Mouse (Mus musculus) neural tube, embryonic 14.5 days (tissue): Measurements from ENCODE around the gene Mef2c. TPM values are rescaled to one million over a fixed set of nuclear protein-coding genes. Genes with fewer than 3 reads are reported as not detected.

ENCODE experiments used
- ATAC-seq: fragments of 200-750 bp; cut with Nextera tagmentation; 2 replicates; pipeline ENCODE4 v1.8.0; 2017; ENCODE audit warnings: low read depth, mild to moderate bottlenecking, moderate TSS enrichment, moderate library complexity
- H3K27ac ChIP-seq: fragments of 300-500 bp; sonication (generic); 2 replicates; pipeline ENCODE4 v1.5.1; 2014; ENCODE audit warnings: low read depth, mild to moderate bottlenecking, control low read depth, low read length, moderate library complexity, mixed read lengths
- H3K27me3 ChIP-seq: fragments of 300-500 bp; sonication (generic); 2 replicates; pipeline ENCODE4 v1.6.1; 2014; ENCODE audit warnings: low read length; ENCODE audit not compliant: control insufficient read depth, insufficient read depth
- H3K36me3 ChIP-seq: fragments of 300-500 bp; sonication (generic); 2 replicates; pipeline ENCODE4 v1.6.1; 2014; ENCODE audit warnings: low read length, mixed read lengths; ENCODE audit not compliant: control insufficient read depth, insufficient read depth
- H3K4me1 ChIP-seq: fragments of 300-500 bp; sonication (generic); 2 replicates; pipeline ENCODE4 v1.6.1; 2014; ENCODE audit warnings: low read length; ENCODE audit not compliant: control insufficient read depth, insufficient read depth
- H3K4me2 ChIP-seq: fragments of 300-500 bp; sonication (generic); 2 replicates; pipeline ENCODE4 v1.6.1; 2014; ENCODE audit warnings: mild to moderate bottlenecking, low read depth, low read length, control low read depth
- H3K4me3 ChIP-seq: fragments of 300-500 bp; sonication (generic); 2 replicates; pipeline ENCODE4 v1.5.1; 2014; ENCODE audit warnings: low read depth, low read length, control low read depth, mixed read lengths
- H3K9ac ChIP-seq: fragments of 300-500 bp; sonication (generic); replicated peaks from 2 replicates; pipeline ENCODE4 v1.6.1; 2014; ENCODE audit warnings: low read depth, mild to moderate bottlenecking, control low read depth, low read length, mixed read lengths
- H3K9me3 ChIP-seq: fragments of 300-500 bp; sonication (generic); 2 replicates; pipeline ENCODE4 v1.6.1; 2016; ENCODE audit warnings: low read length; ENCODE audit not compliant: control insufficient read depth
- WGBS: fragments of 180-500 bp; shearing (Covaris S2); extraction: QIAGEN DNeasy Blood & Tissue Kit; methylation state at CpG from one replicate; pipeline ENCODE4 v1.1.7; 2014; 5-methylcytosine and 5-hydroxymethylcytosine counted together
- polyA plus RNA-seq: library from polyadenylated mRNA; unstranded; fragments of >200 nt; fragmentation: Nextera tagmentation; extraction: Ambion mirVana; gene quantifications from 2 replicates; pipeline ENCODE4 v1.2.1, GENCODE M21; 2014

The Mef2c gene
- polyA plus RNA-seq, 1 experiment from 2014 or later, result 32.4 TPM

DNA sequence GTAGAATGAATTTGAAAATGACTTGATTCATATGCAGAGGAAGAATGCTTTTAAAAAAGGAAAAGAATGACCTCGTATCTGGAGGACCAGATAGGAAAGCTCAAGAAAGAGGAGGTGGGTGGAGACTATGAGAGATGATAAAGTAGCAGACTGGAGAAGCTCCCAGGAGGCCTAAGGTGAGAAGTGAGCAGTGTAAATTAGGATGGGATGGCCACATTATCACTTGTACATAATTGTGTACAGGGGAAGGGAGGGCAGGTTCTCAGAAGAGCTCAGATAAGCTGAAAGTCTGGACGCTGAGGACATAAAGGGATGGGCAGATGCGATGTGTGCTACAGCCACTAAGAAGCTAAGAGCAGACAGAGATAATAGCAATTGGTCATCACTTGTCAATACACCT lies 124.3 kb downstream of the Mef2c start:
- Histone ChIP-seq H3K9ac (no peak overlapping the region), H3K9me3 (no peaks in the 10 kb centered on the region), H3K4me2 (no peak overlapping the region), H3K4me3 (no peak overlapping the region), H3K27ac (no peak overlapping the region), H3K4me1 (no peaks in the 10 kb centered on the region), H3K36me3 (no peaks in the 10 kb centered on the region), H3K27me3 (no peaks in the 10 kb centered on the region)
- no peak for ATAC-seq
- 90% methylated on average over 3 of the region's 3 CpGs for WGBS

GRCm38 (mm10) chr13:83633155-83633554 lies 129.3 kb downstream of the Mef2c start:
- no peak overlapping the region for H3K27ac ChIP-seq
- no peak for ATAC-seq
- H3K36me3 ChIP-seq, result no peaks in the 10 kb centered on the region
- no peaks in the 10 kb centered on the region for H3K27me3 ChIP-seq
- 89% methylated on average over 5 of the region's 5 CpGs for WGBS
- H3K4me3 ChIP-seq, result no peak overlapping the region
- no peak overlapping the region for H3K4me2 ChIP-seq
- no peaks in the 10 kb centered on the region for H3K4me1 ChIP-seq
- no peaks in the 10 kb centered on the region for H3K9me3 ChIP-seq
- no peak overlapping the region for H3K9ac ChIP-seq

GRCm38 (mm10) chr13:83635218-83635617 lies 131.4 kb downstream of the Mef2c start:
- Histone ChIP-seq H3K36me3 (no peaks in the 10 kb centered on the region), H3K4me3 (no peak overlapping the region), H3K27ac (no peak overlapping the region), H3K9ac (no peak overlapping the region), H3K27me3 (no peaks in the 10 kb centered on the region), H3K4me1 (no peaks in the 10 kb centered on the region), H3K4me2 (no peak overlapping the region), H3K9me3 (no peaks in the 10 kb centered on the region)
- WGBS, result 27% methylated on average over 7 of the region's 7 CpGs
- no peak for ATAC-seq

DNA sequence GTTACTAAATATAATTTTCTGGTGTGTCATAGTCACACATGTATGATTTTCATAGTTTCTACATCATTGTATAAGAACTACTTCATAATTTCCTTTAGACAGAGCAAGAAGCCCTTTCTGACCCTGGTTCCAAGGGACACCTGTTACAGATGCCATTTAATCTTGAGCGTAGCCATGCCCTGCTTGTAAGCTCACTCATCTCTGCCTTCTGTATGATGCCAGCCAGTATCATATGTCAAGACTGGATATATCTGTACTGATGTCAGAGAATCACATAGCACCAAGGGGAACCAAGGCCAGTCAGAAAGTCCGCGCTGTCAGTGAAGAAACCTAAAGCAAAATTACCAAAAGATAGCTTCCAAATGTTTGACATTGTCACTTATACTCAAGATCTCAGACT lies 133.8 kb downstream of the Mef2c start:
- ATAC-seq, result no peak
- Histone ChIP-seq H3K27ac (no peak overlapping the region), H3K36me3 (no peaks in the 10 kb centered on the region), H3K4me2 (no peak overlapping the region), H3K9me3 (no peaks in the 10 kb centered on the region), H3K4me3 (no peak overlapping the region), H3K27me3 (no peaks in the 10 kb centered on the region), H3K4me1 (no peaks in the 10 kb centered on the region), H3K9ac (no peak overlapping the region)
- 96% methylated on average over 3 of the region's 3 CpGs for WGBS

GRCm38 (mm10) chr13:83638735-83639134 lies 134.9 kb downstream of the Mef2c start:
- no peak for ATAC-seq
- WGBS, result 89% methylated on average over 3 of the region's 3 CpGs
- Histone ChIP-seq H3K9ac (no peak overlapping the region), H3K27me3 (no peaks in the 10 kb centered on the region), H3K4me1 (no peaks in the 10 kb centered on the region), H3K27ac (no peak overlapping the region), H3K9me3 (no peaks in the 10 kb centered on the region), H3K36me3 (no peaks in the 10 kb centered on the region), H3K4me2 (no peak overlapping the region), H3K4me3 (no peak overlapping the region)

DNA sequence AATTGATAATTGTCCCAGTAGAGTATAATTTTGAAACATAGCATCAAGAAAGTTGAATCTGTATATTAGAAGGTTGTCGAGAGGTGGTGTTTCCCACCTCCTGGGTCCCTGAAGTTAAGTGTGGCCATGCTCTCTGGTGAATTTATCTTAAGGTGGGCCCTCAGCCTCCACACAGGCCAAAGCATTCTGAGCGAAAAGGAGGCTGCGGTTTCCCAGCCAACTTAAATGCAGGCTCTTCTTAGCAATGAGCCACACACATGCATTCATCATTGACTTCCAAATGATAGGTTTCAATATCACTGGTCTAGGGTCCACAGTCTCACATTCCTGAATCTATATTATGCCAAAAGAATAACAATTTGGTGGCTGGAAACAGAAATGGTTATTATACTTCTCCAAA lies 145.2 kb downstream of the Mef2c start:
- Histone ChIP-seq H3K36me3 (no peaks in the 10 kb centered on the region), H3K4me1 (no peaks in the 10 kb centered on the region), H3K9ac (no peak overlapping the region), H3K4me3 (no peak overlapping the region), H3K27ac (no peak overlapping the region), H3K4me2 (no peak overlapping the region), H3K9me3 (no peaks in the 10 kb centered on the region), H3K27me3 (no peaks in the 10 kb centered on the region)
- ATAC-seq, result no peak
- 97% methylated on average over 3 of the region's 3 CpGs for WGBS

DNA sequence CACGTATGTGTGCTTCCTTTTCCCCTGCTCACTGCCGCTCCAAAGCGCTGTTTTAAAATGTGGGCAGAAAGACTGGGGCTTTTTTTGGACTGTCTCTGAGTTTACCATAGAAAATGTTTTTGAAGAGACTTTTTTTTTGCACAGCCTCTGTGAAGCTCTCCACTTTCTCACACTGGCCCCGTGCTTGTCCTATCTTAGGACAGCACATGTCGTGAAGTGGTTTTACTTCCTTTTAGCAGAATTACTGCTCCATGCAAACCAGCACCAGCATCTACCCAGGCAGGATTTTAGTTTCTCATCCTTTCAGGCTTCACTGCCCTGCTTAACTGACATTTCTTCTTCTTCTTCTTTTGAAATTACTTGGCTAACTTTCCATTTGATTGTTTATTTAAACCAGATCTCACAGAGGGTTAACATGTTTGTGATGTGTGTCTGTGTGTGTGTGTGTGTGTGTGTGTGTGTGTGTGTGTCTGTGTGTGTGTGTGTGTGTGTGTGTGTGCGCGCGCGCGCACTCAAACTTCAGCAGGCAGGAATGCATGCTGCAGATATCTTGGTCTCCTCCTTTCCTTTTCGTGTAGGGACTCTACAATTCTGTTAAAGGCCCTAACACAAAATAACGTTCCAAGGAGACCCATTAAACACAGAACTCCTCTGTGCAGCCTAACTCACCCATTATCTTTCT lies 146.1 kb downstream of the Mef2c start:
- Histone ChIP-seq H3K9ac (no peak overlapping the region), H3K36me3 (no peaks in the 10 kb centered on the region), H3K27ac (no peak overlapping the region), H3K9me3 (no peaks in the 10 kb centered on the region), H3K4me3 (no peak overlapping the region), H3K27me3 (no peaks in the 10 kb centered on the region), H3K4me1 (no peaks in the 10 kb centered on the region), H3K4me2 (no peak overlapping the region)
- WGBS, result 85% methylated on average over 12 of the region's 12 CpGs
- no peak for ATAC-seq

- Histone ChIP-seq H3K27me3 (no peaks in the 10 kb centered on the region), H3K27ac (no peak overlapping the region), H3K4me2 (no peak overlapping the region), H3K36me3 (no peaks in the 10 kb centered on the region), H3K4me3 (no peak overlapping the region), H3K9me3 (no peaks in the 10 kb centered on the region), H3K9ac (no peak overlapping the region), H3K4me1 (peaks cover 4% of the 10 kb centered on the region; the same call in 1 of the 2 replicates)
- no peak for ATAC-seq
- WGBS, result 95% methylated on average over 3 of the region's 3 CpGs
Observed at GRCm38 (mm10) chr13:83650807-83651206, 147.0 kb downstream of the Mef2c start.

- Histone ChIP-seq H3K27me3 (no peaks in the 10 kb centered on the region), H3K36me3 (no peaks in the 10 kb centered on the region), H3K4me1 (peaks cover 4% of the 10 kb centered on the region; the same call in 1 of the 2 replicates), H3K27ac (no peak overlapping the region), H3K4me2 (no peak overlapping the region), H3K4me3 (no peak overlapping the region), H3K9ac (no peak overlapping the region), H3K9me3 (no peaks in the 10 kb centered on the region)
- 88% methylated on average over 7 of the region's 7 CpGs for WGBS
- ATAC-seq, result no peak
Observed at GRCm38 (mm10) chr13:83651941-83652548, 148.2 kb downstream of the Mef2c start.
